Mouse (Mus musculus) left cerebral cortex, postnatal 36 days (tissue): Measurements from ENCODE around the gene Clec2h. TPM values are rescaled to one million over a fixed set of nuclear protein-coding genes. Genes with fewer than 3 reads are reported as not detected.

Experiments
- DNase-seq, 2 experiments: peaks; one replicate each; pipeline ENCODE4 v3.0.0; 2021 to 2022; ENCODE audit warnings: low spot score in 2 of 2, mixed read lengths in 1 of 2
- intact Hi-C: fragments of 180-260 bp; cut with DNase I; formaldehyde crosslinking; loops from one replicate; pipeline ENCODE4 v1.15.1; 2025
- total RNA-seq, 2 experiments: library from RNA; stranded (reverse); gene quantifications; 2 replicates each; pipeline ENCODE4 v1.2.3; 2021

Gene Clec2h
- total RNA-seq, 2 experiments from 2014 or later, result not detected

DNA sequence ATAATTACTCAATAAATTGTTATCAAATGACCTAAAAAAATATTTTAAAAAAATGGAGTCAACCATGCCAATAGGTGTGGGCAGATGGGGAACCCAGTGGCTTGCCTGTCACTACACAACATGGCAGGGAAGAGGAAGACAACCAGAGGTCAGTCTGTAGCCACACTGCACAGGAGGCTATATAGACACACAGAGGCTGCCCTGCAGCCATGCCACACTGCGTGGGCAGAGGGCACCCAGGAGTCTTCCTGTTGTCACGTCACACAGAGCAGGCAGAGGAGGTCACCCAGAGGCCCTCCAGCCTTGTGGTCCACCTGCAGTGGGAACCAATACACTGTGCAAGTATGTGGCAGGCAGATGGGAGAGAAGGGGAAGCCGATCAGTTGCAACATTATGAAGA, 39.5 kb downstream of the Clec2h start:
- intact Hi-C loops, result no loop called here
- no peak for DNase-seq

DNA sequence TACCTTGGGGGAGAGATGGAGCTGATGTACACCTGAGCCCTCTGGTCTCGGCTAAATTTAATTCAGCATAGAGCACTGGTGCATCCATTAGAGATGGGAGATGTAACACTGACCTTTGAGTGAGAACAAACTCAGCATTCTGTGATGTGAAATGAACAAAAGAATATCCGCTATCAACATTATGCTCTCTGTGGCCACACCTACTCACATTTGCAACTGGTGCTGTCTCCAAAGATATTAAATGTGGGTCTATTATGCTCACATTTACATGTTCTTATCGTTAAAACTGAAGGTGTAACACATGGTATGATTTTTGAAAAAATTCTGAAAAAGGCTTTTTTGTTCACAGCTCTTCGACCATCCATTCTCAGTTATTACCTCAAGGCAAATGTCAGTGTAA, 60.8 kb downstream of the Clec2h start, which contains the start of gene Klrb1:
Gene Klrb1 (minus strand): TSS at position 101 of the 400 bp plus-strand sequence.
- DNase-seq, result no peak
- intact Hi-C loops, result no loop called here

Other genes with a start within 250 kb of the Clec2h start
- gene Itfg2, start 237.5 kb upstream of the Clec2h start, total RNA-seq, result 10 to 100 TPM; 29.7 to 30.7 TPM
- gene Fkbp4, start 223.7 kb upstream of the Clec2h start, total RNA-seq, result 100 to 1,000 TPM; 115 to 118 TPM
- gene Pzp, start 135.7 kb upstream of the Clec2h start, total RNA-seq, result not detected
- gene A2ml1, start 80.8 kb upstream of the Clec2h start, total RNA-seq, result 10 to 100 TPM; 11.5 to 15.1 TPM
- gene Klrb1a, start 38.9 kb upstream of the Clec2h start, total RNA-seq, result not detected
- gene Klrb1, start 60.7 kb downstream of the Clec2h start, total RNA-seq, result not detected
- gene Klrb1c, start 126.8 kb downstream of the Clec2h start, total RNA-seq, result not detected
- gene Gm44511, start 163.9 kb downstream of the Clec2h start, total RNA-seq, result not detected
- gene Klrb1b, start 163.9 kb downstream of the Clec2h start, total RNA-seq, result not detected
- gene Clec2i, start 225.2 kb downstream of the Clec2h start, total RNA-seq, result not detected
- 1 to 10 TPM; 1.3 to 1.4 TPM for gene BC035044, start 228.7 kb downstream of the Clec2h start, total RNA-seq